Mouse (Mus musculus) forebrain, embryonic 14.5 days (tissue): ENCODE results near the gene Med12. TPM values are rescaled to one million over a fixed set of nuclear protein-coding genes. Genes with fewer than 3 reads are reported as not detected.

Experiments
- ATAC-seq: fragments of 200-750 bp; cut with Nextera tagmentation; 2 replicates; pipeline ENCODE4 v1.8.0; 2017; ENCODE audit warnings: mild to moderate bottlenecking, moderate library complexity
- DNase-seq: peaks from one replicate; pipeline ENCODE4 v3.0.0-alpha.2; 2015; ENCODE audit warnings: low spot score
- H3K27ac ChIP-seq: fragments of 300-500 bp; sonication (generic); 2 replicates; pipeline ENCODE4 v1.5.1; 2014; ENCODE audit warnings: low read depth, mild to moderate bottlenecking, control low read depth, low read length, moderate library complexity
- H3K27me3 ChIP-seq: fragments of 300-500 bp; sonication (generic); replicated peaks from 2 replicates; pipeline ENCODE4 v1.6.1; 2014; ENCODE audit warnings: low read length, control low read depth, mixed read lengths; ENCODE audit not compliant: control insufficient read depth, insufficient read depth
- H3K36me3 ChIP-seq: fragments of 300-500 bp; sonication (generic); 2 replicates; pipeline ENCODE4 v1.6.1; 2014; ENCODE audit warnings: low read length, control low read depth; ENCODE audit not compliant: control insufficient read depth, insufficient read depth
- H3K4me1 ChIP-seq: fragments of 300-500 bp; sonication (generic); 2 replicates; pipeline ENCODE4 v1.6.1; 2014; ENCODE audit warnings: antibody characterized with exemption, low read length, control low read depth; ENCODE audit not compliant: control insufficient read depth, insufficient read depth
- H3K4me2 ChIP-seq: fragments of 300-500 bp; sonication (generic); 2 replicates; pipeline ENCODE4 v1.6.1; 2014; ENCODE audit warnings: mild to moderate bottlenecking, control low read depth, low read length
- H3K4me3 ChIP-seq: fragments of 300-500 bp; sonication (generic); 2 replicates; pipeline ENCODE4 v1.5.1; 2014; ENCODE audit warnings: low read depth, low read length, control low read depth
- H3K9ac ChIP-seq: fragments of 300-500 bp; sonication (generic); 2 replicates; pipeline ENCODE4 v1.6.1; 2014; ENCODE audit warnings: mild to moderate bottlenecking, low read length, control low read depth, moderate library complexity
- H3K9me3 ChIP-seq: fragments of 300-500 bp; sonication (generic); replicated peaks from 2 replicates; pipeline ENCODE4 v1.6.1; 2016; ENCODE audit warnings: low read length, control low read depth, mixed read lengths; ENCODE audit not compliant: control insufficient read depth
- WGBS: fragments of 180-500 bp; shearing (Covaris S2); extraction: QIAGEN DNeasy Blood & Tissue Kit; methylation state at CpG from one replicate; pipeline ENCODE4 v1.1.7; 2014; 5-methylcytosine and 5-hydroxymethylcytosine counted together
- polyA plus RNA-seq: library from polyadenylated mRNA; unstranded; fragments of >200 nt; fragmentation: Nextera tagmentation; extraction: Ambion mirVana; gene quantifications from 2 replicates; pipeline ENCODE4 v1.2.1, GENCODE M21; 2014

The Med12 gene
- 24.7 and 25.0 TPM in 2 replicates for polyA plus RNA-seq

DNA sequence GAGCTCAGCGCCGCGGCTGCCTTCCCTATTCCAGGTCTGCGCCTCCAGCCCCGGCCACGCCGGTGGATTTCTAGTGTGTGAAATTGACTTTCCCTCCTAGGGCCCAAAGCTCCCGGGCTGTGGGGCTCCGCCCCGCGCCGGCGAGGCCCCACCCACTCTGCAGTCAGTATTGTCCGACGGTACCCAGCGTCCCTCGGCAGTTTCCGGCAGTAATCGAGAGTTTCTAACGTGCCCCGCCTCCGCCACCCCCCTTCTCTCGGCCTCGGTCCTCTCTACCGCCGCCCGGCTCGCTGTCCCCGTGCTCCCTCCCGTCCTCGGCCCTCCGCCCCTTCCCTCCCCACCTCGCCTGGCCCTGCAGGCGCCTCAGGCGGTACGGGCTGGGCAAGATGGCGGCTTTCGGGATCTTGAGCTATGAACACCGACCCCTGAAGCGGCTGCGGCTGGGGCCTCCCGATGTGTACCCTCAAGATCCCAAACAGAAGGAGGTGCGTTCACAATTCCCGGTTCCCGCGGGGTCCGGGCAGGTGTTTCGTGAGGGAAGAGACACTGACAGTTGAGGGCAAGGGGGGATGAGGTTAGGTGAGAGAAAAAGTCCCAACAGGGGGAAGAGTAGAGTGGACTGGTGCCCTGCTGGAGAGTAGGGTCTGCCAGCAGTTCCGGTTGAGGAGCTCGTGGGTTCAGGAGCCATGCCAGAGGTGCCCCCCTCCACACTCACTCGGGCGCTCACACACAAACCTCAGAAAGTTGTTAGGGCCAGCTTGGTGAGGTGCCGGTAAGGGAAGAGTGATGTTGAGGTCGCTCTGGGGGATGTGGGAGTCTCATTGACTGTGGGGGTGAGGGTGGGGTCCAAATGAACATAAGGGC is at the start of gene Med12:
Med12 (plus strand) TSS at position 156 of the 864 bp plus-strand sequence.
- Histone ChIP-seq H3K4me1 (no peaks in the 10 kb centered on the region), H3K27me3 (no peaks in the 10 kb centered on the region), H3K4me3 (peak within 1 kb of the TSS; percentile 49), H3K27ac (peak within 1 kb of the TSS; percentile 65), H3K36me3 (peaks cover 17% of the 10 kb centered on the region; the same call in 1 of the 2 replicates), H3K9ac (peak within 1 kb of the TSS; percentile 66), H3K9me3 (no peaks in the 10 kb centered on the region), H3K4me2 (peak within 1 kb of the TSS; percentile 54)
- 31% methylated on average over 54 of the region's 54 CpGs for WGBS
- ATAC-seq = peak; percentile 98
- DNase-seq = peak; percentile 91

DNA sequence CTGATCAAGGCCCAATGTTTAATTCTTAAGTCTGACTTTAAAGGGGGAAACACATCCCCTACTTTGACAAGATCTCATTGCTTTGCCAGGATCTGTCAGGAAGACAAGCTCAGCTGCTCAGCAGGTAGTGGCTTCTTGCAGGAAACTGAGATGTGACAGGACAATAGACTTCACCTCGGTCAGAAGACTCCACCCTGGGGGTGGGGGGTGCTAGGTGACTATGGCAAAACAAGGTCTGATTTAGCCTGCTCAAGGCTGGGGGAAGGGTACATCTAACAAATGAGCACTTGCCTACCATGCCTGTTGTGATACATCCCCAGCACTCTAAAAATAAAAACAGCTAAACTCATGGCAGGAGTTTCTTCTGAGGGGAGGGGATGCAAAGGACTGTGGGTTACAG is 28.8 kb upstream of the Med12 start:
- ATAC-seq (no peak), DNase-seq (no peak)
- Histone ChIP-seq H3K4me1 (no peaks in the 10 kb centered on the region), H3K4me3 (no peak overlapping the region), H3K9ac (no peak overlapping the region), H3K36me3 (no peaks in the 10 kb centered on the region), H3K27me3 (no peaks in the 10 kb centered on the region), H3K4me2 (no peak overlapping the region), H3K9me3 (no peaks in the 10 kb centered on the region), H3K27ac (no peak overlapping the region)
- 38% methylated on average over 1 of the region's 1 CpGs for WGBS

DNA sequence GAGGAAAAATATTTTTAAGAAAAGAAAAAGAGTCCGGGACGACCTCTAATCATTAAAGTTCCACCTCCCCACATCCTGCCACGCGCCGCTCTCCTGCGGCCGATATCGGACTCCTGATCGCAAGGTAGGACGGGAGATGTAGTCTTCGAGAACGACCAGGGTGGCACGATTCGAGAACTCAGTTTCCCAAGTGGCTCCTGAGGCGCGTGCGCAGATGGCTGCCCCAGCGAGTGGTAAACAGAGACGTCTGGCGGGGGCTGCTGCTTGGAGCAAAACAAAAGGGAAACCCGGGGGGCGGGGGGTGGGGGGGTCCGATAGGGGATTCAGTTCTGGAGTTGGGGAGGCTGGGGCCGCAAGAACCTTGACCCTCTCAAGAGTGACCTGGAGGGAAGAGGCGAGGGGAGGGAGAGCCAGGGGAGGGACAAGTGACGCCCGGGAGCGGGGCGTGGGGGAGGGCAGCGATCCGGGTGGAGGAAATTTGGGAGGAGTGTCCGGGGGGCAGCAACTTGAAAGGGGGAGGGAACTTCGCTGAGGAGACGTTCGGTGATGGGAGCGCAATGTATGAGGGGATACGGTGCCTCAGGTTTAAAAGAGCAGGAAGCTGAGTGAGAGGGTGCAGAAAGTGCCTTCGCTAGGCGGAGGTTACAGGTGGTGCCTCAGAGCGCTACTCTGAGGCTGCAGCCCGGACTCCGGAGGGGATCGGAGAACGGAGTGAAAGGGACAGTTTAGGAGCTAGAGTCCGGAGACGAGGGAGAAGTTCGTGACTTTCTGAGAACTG is 19.7 kb upstream of the Med12 start, which contains the start of gene Foxo4:
Foxo4 (plus strand) TSS at position 577 of the 778 bp plus-strand sequence.
- H3K9ac ChIP-seq = peak within 1 kb of the TSS; percentile 56
- H3K4me3 ChIP-seq = peak within 1 kb of the TSS; percentile 46
- H3K9me3 ChIP-seq = no peaks in the 10 kb centered on the region
- no peaks in the 10 kb centered on the region for H3K4me1 ChIP-seq
- no peaks in the 10 kb centered on the region for H3K36me3 ChIP-seq
- ATAC-seq (peak; percentile 95), DNase-seq (peak; percentile 95)
- no peaks in the 10 kb centered on the region for H3K27me3 ChIP-seq
- peak within 1 kb of the TSS; percentile 74 for H3K4me2 ChIP-seq
- no peak within 1 kb of the TSS for H3K27ac ChIP-seq
- 27% methylated on average over 47 of the region's 47 CpGs for WGBS

DNA sequence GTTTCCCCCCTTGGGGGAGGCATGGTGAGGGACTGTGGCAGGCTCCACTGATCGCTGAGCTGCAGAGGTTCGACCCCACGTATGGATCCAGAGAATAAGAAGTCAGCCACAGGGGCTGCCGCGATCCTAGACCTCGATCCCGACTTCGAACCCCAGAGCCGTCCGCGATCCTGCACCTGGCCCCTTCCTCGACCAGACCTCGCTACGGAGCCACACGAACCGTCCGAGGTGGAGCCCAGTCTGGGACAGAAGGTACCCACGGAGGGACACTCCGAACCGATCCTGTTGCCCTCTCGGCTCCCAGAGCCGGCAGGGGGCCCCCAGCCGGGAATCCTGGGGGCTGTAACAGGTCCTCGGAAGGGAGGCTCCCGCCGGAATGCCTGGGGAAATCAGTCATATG is 19.1 kb upstream of the Med12 start:
- peak overlapping the region; percentile 74 for H3K4me2 ChIP-seq
- no peak; the same call in 1 of the 2 replicates for ATAC-seq
- H3K4me1 ChIP-seq = no peaks in the 10 kb centered on the region
- 19% methylated on average over 26 of the region's 26 CpGs for WGBS
- DNase-seq = peak; percentile 3
- H3K27me3 ChIP-seq = no peaks in the 10 kb centered on the region
- no peaks in the 10 kb centered on the region for H3K9me3 ChIP-seq
- no peak overlapping the region for H3K27ac ChIP-seq
- H3K36me3 ChIP-seq = no peaks in the 10 kb centered on the region
- H3K4me3 ChIP-seq = peak overlapping the region; percentile 46
- H3K9ac ChIP-seq = peak overlapping the region; percentile 56

DNA sequence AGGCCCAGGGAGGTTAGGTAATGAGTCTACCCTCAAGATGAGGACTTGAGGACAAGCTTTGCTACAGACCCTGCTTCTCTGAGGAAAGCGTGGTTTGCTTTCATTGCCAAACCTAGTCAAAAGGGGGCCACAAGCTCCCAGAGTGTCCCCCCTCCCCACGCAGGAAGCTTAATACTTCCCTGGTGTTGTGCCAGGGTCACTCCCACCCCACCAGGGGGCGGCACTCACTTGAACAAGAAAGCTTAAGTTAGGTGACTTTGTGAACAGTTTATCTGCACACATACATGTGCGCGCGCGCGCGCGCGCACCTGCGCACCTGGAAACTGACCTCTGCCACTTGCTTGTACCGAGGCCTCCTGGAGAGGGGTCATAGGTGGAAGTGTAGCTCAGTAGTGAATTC is 17.2 kb upstream of the Med12 start:
- DNase-seq (no peak), ATAC-seq (no peak)
- H3K9me3 ChIP-seq = no peaks in the 10 kb centered on the region
- H3K27me3 ChIP-seq = no peaks in the 10 kb centered on the region
- WGBS = 84% methylated on average over 13 of the region's 13 CpGs
- no peaks in the 10 kb centered on the region for H3K4me1 ChIP-seq
- no peaks in the 10 kb centered on the region for H3K36me3 ChIP-seq
- H3K4me3 ChIP-seq = no peak overlapping the region
- no peak overlapping the region for H3K27ac ChIP-seq
- no peak overlapping the region for H3K9ac ChIP-seq
- H3K4me2 ChIP-seq = no peak overlapping the region

DNA sequence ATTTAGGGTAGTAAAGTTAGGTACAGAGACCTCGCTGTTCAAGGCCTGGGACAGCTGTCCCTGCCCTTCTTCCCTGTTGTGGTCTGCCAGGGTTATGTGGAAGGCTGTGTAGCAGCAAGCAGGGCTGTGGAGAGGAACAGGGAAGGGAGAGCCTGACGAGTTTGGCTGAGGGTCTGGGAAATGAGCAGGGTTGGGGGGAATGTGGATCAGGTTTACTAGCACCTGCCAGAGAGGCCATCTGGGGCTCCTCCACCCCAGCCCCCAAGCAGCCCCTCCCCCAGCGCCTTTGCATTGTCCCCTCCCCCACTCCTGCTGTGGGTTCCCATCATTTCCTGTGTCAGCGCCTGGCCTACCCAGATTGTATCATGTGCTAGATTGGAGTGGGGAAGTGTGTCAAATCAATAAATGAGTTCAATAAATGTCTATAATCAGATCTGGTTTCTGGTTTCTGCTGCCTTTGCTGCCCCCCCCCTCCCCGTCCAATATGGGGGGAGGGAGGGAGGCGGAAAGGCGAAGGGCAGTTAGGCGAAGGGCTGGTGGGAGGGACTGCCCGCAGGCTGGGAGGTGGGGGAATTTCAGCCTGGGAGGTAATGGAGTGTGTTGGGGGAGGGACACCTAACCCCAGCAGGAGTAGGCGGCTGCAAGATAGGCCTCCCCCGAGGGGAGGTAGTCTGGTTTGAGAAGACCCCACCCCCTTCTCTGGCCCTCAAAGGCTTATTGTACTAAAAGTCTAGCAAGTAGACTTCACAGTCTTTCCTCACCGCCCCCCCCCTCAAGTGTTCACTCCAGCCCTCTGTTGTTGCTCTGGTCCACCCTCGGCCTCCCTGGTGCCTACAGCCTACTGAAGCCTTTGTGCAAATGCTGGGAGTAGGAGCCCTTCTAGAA is 13.1 kb upstream of the Med12 start:
- Histone ChIP-seq H3K36me3 (no peaks in the 10 kb centered on the region), H3K9me3 (no peaks in the 10 kb centered on the region), H3K4me1 (no peaks in the 10 kb centered on the region), H3K4me2 (no peak overlapping the region), H3K9ac (no peak overlapping the region), H3K27me3 (no peaks in the 10 kb centered on the region), H3K27ac (no peak overlapping the region; the same call in 1 of the 2 replicates), H3K4me3 (no peak overlapping the region)
- DNase-seq (peak; percentile 27), ATAC-seq (peak; percentile 79)
- 29% methylated on average over 13 of the region's 13 CpGs for WGBS

DNA sequence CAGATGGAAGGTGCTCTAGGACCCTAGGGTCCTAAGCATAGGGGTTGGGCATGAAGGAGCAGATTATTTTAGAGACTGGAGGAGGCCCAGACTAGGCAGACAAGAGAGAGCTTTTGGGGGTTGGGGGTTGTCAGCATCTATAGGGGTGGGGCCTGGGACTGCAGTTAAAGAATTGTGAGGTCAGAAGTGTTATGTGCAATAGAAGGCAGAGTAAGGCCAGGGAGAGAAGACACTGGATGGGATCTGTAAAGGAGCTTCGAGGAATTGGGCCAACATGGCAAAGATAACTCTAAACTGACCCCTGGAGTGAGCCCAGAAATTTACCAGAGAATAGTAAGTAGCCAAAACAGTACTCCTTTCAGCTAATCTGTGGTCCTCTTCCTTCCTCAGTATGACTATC is 9.9 kb upstream of the Med12 start, which contains the start of gene Gm614:
Gm614 (minus strand) TSS at position 101 of the 400 bp plus-strand sequence.
- Histone ChIP-seq H3K4me2 (no peak within 1 kb of the TSS), H3K27ac (no peak within 1 kb of the TSS), H3K9me3 (no peaks in the 10 kb centered on the region), H3K27me3 (no peaks in the 10 kb centered on the region), H3K4me3 (no peak within 1 kb of the TSS), H3K9ac (no peak within 1 kb of the TSS), H3K4me1 (no peaks in the 10 kb centered on the region), H3K36me3 (no peaks in the 10 kb centered on the region)
- DNase-seq = no peak
- no peak for ATAC-seq
- WGBS = 88% methylated on average over 1 of the region's 1 CpGs

DNA sequence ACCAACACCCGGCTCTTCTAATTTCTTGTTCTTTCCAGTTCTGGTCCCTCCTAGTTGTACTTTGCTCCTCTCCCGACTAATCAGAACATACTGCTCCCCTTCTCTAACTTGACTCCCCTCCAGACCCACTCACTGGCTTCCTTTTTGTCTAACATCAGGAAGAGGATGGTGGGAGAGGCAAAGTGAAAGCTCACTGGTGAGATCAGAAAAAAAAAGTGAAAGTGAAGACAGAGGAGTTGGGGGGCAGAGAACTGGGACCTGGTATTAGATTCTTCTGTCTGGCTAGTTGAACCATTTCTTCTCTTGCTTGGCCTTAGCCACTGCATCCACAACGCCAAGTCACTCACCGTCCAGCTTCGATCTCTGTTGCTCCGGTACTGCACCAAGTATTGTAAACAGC is 7.2 kb upstream of the Med12 start:
- DNase-seq = no peak
- H3K4me3 ChIP-seq = no peak overlapping the region
- WGBS = 97% methylated on average over 6 of the region's 6 CpGs
- no peaks in the 10 kb centered on the region for H3K27me3 ChIP-seq
- no peaks in the 10 kb centered on the region for H3K36me3 ChIP-seq
- no peak overlapping the region for H3K9ac ChIP-seq
- no peaks in the 10 kb centered on the region for H3K4me1 ChIP-seq
- no peak overlapping the region for H3K4me2 ChIP-seq
- ATAC-seq = no peak
- H3K27ac ChIP-seq = no peak overlapping the region
- no peaks in the 10 kb centered on the region for H3K9me3 ChIP-seq
